Mouse (Mus musculus) intestine, embryonic 16.5 days (tissue): ENCODE results near the gene Mif. TPM values are rescaled to one million over a fixed set of nuclear protein-coding genes. Genes with fewer than 3 reads are reported as not detected.
"Not testable (repeated sequence)": the region's sequence is repeated elsewhere in the genome, so short reads cannot be mapped to it uniquely, and the experiment has no call there.

ENCODE experiments used
- ATAC-seq: fragments of 200-750 bp; cut with Nextera tagmentation; 2 replicates; pipeline ENCODE4 v1.8.0; 2017; ENCODE audit warnings: moderate TSS enrichment, moderate library complexity
- H3K27ac ChIP-seq: fragments of 300-500 bp; sonication (generic); 2 replicates; pipeline ENCODE4 v1.5.1; 2014; ENCODE audit warnings: mild to moderate bottlenecking, low read length
- H3K27me3 ChIP-seq: fragments of 300-500 bp; sonication (generic); replicated peaks from 2 replicates; pipeline ENCODE4 v1.6.1; 2014; ENCODE audit warnings: low read length, control low read depth, mixed read lengths; ENCODE audit not compliant: control insufficient read depth, insufficient read depth
- H3K36me3 ChIP-seq: fragments of 300-500 bp; sonication (generic); 2 replicates; pipeline ENCODE4 v1.6.1; 2014; ENCODE audit warnings: low read length, control low read depth; ENCODE audit not compliant: control insufficient read depth, insufficient read depth
- H3K4me1 ChIP-seq: fragments of 300-500 bp; sonication (generic); 2 replicates; pipeline ENCODE4 v1.6.1; 2014; ENCODE audit warnings: low read length, control low read depth, mixed read lengths; ENCODE audit not compliant: control insufficient read depth, insufficient read depth
- H3K4me2 ChIP-seq: fragments of 300-500 bp; sonication (generic); 2 replicates; pipeline ENCODE4 v1.6.1; 2014; ENCODE audit warnings: low read depth, low read length, control low read depth
- H3K4me3 ChIP-seq: fragments of 300-500 bp; sonication (generic); 2 replicates; pipeline ENCODE4 v1.5.1; 2014; ENCODE audit warnings: mild to moderate bottlenecking, low read length
- H3K9ac ChIP-seq: fragments of 300-500 bp; sonication (generic); 2 replicates; pipeline ENCODE4 v1.6.1; 2014; ENCODE audit warnings: low read depth, low read length
- H3K9me3 ChIP-seq: fragments of 300-500 bp; sonication (generic); 2 replicates; pipeline ENCODE4 v1.6.1; 2016; ENCODE audit warnings: low read length, control low read depth; ENCODE audit not compliant: control insufficient read depth
- WGBS: fragments of 180-500 bp; shearing (Covaris S2); extraction: QIAGEN DNeasy Blood & Tissue Kit; methylation state at CpG from one replicate; pipeline ENCODE4 v1.1.7; 2014; 5-methylcytosine and 5-hydroxymethylcytosine counted together
- polyA plus RNA-seq: library from polyadenylated mRNA; unstranded; fragments of >200 nt; fragmentation: Nextera tagmentation; extraction: Ambion mirVana; gene quantifications from 2 replicates; pipeline ENCODE4 v1.2.1, GENCODE M21; 2015

Mif gene
- polyA plus RNA-seq, 1 experiment from 2014 or later = 2,201 TPM

DNA sequence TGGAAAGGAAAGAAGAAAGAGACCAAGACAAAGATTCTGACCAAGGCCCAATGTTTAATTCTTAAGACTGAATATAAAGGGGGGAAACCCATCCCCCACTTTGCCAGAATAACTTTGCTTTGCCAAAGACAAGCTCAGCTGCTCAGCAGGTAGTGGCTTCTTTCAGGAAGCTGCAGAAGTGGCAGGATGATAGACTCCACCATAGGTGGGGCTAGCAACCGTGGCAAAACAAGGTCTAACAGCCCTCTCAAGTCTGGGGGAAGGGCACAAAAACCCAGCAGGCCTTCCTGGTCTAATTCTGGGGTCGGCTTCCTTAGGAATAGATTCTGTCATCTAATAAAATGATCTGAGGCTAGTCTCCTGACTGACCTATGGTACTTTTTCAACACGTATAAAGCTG is 11.7 kb downstream of the Mif start:
- Histone ChIP-seq H3K36me3 (no peaks in the 10 kb centered on the region), H3K4me3 (no peak overlapping the region), H3K9ac (no peak overlapping the region), H3K9me3 (no peaks in the 10 kb centered on the region), H3K4me1 (peaks cover 17% of the 10 kb centered on the region), H3K4me2 (no peak overlapping the region), H3K27me3 (no peaks in the 10 kb centered on the region), H3K27ac (no peak overlapping the region)
- ATAC-seq = no peak
- WGBS = 30% methylated on average over 3 of the region's 3 CpGs

DNA sequence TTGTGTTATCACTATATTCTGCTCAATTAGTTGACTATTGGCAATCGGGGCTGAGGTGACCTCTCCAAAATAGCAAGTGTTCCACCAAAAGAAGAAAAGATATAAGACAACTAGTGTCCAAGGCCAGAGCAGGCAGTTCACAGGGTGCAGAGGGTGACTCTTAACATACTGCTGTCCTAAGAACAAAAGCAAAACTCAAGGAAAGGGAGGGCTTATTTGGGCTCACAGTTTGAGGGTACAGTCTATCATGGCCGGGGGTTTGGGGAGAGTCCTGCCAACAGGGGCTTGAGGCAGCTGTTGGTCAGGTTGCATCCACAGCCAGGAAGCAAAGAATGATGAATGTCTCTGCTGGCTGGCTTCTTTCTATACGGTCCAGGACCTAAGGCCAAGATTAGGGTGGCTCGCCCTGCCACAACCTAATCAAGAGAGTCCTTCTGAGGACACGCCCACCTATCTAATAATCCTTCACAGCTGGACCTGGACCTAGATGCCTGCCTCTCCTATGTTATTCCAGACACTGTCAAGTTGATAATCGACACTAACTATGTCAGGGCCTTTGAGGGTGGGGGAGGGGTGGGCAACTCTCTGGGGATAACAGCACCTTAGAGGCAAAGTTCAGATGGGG is 14.6 kb downstream of the Mif start:
- H3K4me2 ChIP-seq = no peak overlapping the region
- no peak overlapping the region for H3K9ac ChIP-seq
- no peaks in the 10 kb centered on the region for H3K27me3 ChIP-seq
- no peak overlapping the region for H3K27ac ChIP-seq
- no peaks in the 10 kb centered on the region for H3K4me1 ChIP-seq
- 68% methylated on average over 6 of the region's 6 CpGs for WGBS
- H3K36me3 ChIP-seq = no peaks in the 10 kb centered on the region
- no peaks in the 10 kb centered on the region for H3K9me3 ChIP-seq
- ATAC-seq = peak; percentile 51; the same call in 1 of the 2 replicates
- H3K4me3 ChIP-seq = no peak overlapping the region

DNA sequence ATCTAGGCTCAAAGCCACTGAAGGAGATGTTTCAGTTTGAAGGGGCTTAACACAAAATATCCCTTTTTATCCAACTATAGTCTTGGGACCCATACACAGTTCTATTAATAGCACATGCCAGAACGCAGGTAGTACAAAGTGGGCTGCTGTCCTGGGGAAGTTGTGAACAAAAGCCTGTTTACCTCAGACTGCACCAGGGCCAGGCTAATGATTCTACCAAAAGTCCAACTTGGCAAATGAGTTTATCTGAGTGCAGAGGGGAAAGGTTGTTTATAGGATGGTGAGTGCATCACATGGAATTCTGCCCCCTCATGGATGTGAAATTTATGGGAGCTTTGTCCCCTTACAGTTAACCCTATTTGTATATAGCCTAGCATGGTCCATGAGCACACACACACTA is 15.2 kb downstream of the Mif start:
- H3K4me2 ChIP-seq = no peak overlapping the region
- no peaks in the 10 kb centered on the region for H3K27me3 ChIP-seq
- no peaks in the 10 kb centered on the region for H3K4me1 ChIP-seq
- no peak overlapping the region for H3K4me3 ChIP-seq
- H3K9ac ChIP-seq = no peak overlapping the region
- H3K27ac ChIP-seq = no peak overlapping the region
- H3K9me3 ChIP-seq = no peaks in the 10 kb centered on the region
- no peak for ATAC-seq
- WGBS = 51% methylated on average over 1 of the region's 1 CpGs
- no peaks in the 10 kb centered on the region for H3K36me3 ChIP-seq

DNA sequence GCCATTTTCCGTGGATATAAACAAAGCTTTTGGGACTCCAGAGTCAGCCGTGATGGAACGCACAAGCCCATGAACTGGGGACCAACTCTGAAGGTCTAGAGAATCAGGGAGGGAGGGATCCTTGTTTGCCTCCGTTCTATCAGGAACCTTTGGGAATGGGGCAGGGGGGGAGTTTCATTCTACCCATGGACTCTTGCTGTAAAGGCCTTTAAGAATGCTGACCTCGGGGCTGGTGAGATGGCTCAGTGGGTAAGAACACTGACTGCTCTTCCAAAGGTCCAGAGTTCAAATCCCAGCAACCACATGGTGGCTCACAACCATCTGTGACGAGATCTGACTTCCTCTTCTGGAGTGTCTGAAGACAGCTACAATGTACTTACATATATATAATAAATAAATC is 16.1 kb downstream of the Mif start:
- H3K4me3 ChIP-seq, H3K27ac ChIP-seq, H3K4me1 ChIP-seq: not testable (repeated sequence)

DNA sequence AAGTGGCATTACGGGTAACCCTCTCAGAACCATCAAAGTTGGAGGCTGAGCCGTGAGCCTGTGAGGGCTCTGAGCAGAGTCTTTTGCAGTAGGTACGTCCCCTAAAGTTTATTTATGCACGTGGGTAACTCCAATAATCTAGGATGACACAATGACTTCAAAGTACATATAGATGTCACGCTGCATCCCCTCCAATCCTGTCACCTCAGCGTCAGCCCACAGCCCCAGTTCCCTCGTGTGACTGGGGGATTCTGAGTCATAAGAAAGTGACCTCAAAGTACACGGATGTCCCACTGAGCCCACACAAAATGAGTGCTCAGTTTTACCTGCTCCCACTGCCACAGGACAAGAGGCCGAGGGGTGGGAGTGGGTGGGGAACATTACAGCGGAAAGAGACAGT is 20.9 kb downstream of the Mif start:
- H3K27me3 ChIP-seq = no peaks in the 10 kb centered on the region
- no peak overlapping the region for H3K4me3 ChIP-seq
- H3K36me3 ChIP-seq = no peaks in the 10 kb centered on the region
- ATAC-seq = no peak
- H3K4me2 ChIP-seq = no peak overlapping the region
- no peak overlapping the region for H3K9ac ChIP-seq
- H3K4me1 ChIP-seq = peaks cover 14% of the 10 kb centered on the region
- 82% methylated on average over 10 of the region's 10 CpGs for WGBS
- H3K9me3 ChIP-seq = no peaks in the 10 kb centered on the region
- no peak overlapping the region for H3K27ac ChIP-seq

More for the DNA sequence above, 16.1 kb downstream of the Mif start:
- H3K9ac ChIP-seq, H3K36me3 ChIP-seq, ATAC-seq, H3K4me2 ChIP-seq, H3K27me3 ChIP-seq, H3K9me3 ChIP-seq: not testable (repeated sequence)
- WGBS = 79% methylated on average over 6 of the region's 6 CpGs

DNA sequence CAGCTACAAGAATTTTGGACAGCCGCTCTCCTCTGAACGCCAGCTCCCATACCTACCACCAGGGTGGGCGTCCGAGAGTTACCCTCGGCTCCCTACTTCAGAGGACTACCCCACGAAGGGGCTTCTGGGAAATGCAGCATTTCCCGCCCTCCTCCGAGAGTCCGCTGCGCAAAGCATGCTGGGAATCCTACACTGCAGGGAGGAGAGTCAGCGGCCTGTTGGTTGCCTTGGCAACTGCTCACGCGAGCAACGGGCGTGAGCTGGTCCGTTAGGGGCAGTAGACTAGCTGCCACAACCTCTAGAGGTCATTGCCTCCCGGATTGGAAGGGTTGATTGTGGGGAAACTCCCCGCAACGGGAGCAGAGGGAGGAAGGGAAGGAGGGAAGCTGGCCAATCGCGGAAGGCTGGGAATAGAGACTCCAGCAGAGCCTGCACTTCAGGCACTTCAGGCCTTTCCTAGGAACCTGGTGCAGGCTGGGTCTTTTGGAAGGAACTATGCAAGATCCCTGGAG is 22.7 kb downstream of the Mif start, which contains the start of gene Gstt2:
Gstt2 (minus strand) TSS at position 177 of the 512 bp plus-strand sequence.
- Histone ChIP-seq H3K27ac (peak within 1 kb of the TSS; percentile 72), H3K27me3 (no peaks in the 10 kb centered on the region), H3K4me3 (peak within 1 kb of the TSS; percentile 56), H3K36me3 (no peaks in the 10 kb centered on the region), H3K9me3 (no peaks in the 10 kb centered on the region), H3K4me1 (peaks cover 19% of the 10 kb centered on the region), H3K4me2 (peak within 1 kb of the TSS; percentile 82), H3K9ac (peak within 1 kb of the TSS; percentile 68)
- peak; percentile 79 for ATAC-seq
- WGBS = under 1% methylated on average over 21 of the region's 21 CpGs

DNA sequence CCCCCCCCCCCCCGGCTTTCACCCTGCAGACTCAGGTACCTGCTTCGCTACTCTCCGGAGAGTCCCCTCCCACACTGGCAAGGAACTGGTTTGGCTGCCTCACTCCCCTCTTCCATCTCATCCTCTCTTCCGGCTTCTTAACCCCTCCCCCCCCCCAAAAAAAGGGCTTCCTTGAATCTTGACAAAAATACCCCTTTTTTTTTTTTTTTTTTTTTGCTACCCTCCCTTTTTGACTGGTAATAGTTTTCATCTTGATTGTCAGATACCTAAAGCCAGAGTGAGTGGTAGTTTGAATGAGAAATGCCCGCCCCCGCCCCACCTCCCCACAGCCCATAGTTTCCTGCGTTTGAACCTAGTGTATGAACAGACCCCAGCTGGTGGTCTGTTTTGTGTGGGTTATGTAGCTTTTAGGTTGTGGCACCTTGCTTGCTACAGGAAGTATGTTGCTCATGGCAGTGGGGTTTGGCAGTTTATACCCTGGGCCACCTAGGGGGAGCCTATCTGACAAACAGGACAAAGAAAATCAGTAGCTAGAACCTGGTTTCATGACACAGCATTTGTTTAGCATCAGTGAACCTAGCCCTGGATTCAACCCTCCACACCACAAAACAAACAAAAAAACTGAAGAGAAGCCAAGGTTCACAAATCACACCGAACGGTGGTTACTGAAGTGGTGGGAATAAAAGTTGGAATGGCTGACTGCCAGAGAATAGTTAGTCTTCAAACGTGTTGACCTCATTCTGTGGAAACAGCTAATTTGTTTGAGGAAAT is 24.1 kb downstream of the Mif start:
- Histone ChIP-seq H3K4me3 (peak overlapping the region; percentile 60), H3K27me3 (no peaks in the 10 kb centered on the region), H3K9ac (peak overlapping the region; percentile 33; the same call in 1 of the 2 replicates), H3K9me3 (no peaks in the 10 kb centered on the region), H3K36me3 (no peaks in the 10 kb centered on the region), H3K4me1 (peaks cover 19% of the 10 kb centered on the region), H3K27ac (peak overlapping the region; percentile 47), H3K4me2 (peak overlapping the region; percentile 82)
- ATAC-seq = peak; percentile 10; the same call in 1 of the 2 replicates
- 12% methylated on average over 9 of the region's 10 CpGs for WGBS

DNA sequence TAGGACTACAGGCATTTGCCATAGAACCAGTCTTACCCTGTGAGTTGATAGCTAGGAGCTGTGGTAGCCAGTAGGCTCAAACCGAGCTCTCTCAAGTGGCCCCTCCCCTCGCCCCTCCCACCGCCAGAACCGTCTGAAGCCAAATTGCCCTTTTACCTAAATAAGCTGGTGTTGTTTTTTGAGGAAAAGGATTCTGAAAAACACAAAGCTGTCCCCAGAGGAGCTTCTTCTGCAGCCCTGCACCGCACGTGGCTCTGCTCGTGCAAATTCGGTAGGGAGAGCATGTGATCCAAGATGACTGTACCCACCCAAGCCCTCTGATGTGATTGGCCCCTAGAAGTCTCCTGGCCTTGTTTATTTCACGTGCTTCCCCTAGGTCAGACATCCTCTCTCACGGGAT is 24.7 kb downstream of the Mif start:
- Histone ChIP-seq H3K4me3 (peak overlapping the region; percentile 60), H3K27me3 (no peaks in the 10 kb centered on the region), H3K36me3 (no peaks in the 10 kb centered on the region), H3K27ac (peak overlapping the region; percentile 81), H3K9me3 (no peaks in the 10 kb centered on the region), H3K4me2 (peak overlapping the region; percentile 82), H3K4me1 (peaks cover 19% of the 10 kb centered on the region), H3K9ac (peak overlapping the region; percentile 72)
- ATAC-seq = peak; percentile 43
- WGBS = 1% methylated on average over 10 of the region's 10 CpGs

DNA sequence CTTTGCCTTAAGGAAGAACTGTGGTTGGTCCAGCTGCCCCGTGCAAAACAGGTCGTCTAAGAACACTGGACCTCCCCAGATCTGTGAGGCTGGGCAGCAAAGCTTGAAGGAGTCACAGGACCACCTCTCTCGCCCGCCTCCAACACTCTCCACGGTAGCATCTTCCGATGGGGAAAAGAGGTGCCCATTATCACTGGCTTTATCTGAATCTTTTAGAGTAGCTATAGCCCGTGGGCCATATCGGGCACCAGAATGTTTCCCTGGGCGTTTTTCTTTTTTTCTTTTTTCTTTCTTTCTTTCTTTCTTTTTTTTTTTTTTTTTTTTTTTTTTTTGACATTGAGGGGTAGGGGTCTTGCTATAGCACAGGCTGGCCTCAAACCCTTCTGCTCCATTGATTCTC is 25.3 kb downstream of the Mif start:
- peak overlapping the region; percentile 72 for H3K9ac ChIP-seq
- H3K4me2 ChIP-seq = peak overlapping the region; percentile 82
- peak overlapping the region; percentile 81 for H3K27ac ChIP-seq
- no peaks in the 10 kb centered on the region for H3K9me3 ChIP-seq
- H3K4me3 ChIP-seq = peak overlapping the region; percentile 60
- 13% methylated on average over 9 of the region's 9 CpGs for WGBS
- peaks cover 19% of the 10 kb centered on the region for H3K4me1 ChIP-seq
- peak; percentile 8; the same call in 1 of the 2 replicates for ATAC-seq
- H3K27me3 ChIP-seq = no peaks in the 10 kb centered on the region
- no peaks in the 10 kb centered on the region for H3K36me3 ChIP-seq
